Mouse (Mus musculus): ENCODE measurements around the gene Tollip. TPM values are rescaled to one million over a fixed set of nuclear protein-coding genes. Genes with fewer than 3 reads are reported as not detected.
A peak's percentile ranks its signal among the peaks of the same experiment; 100 is the strongest.

The Tollip gene
- total RNA-seq (2021) = 100 to 1,000 TPM; 142 to 160 TPM
- long read RNA-seq, experiment 1, transcript Tollip-203 (7 exons, 1,892 nt) = minor isoform, 12 of 370 reads
- long read RNA-seq, experiment 1, transcript Tollip-201 (6 exons, 3,788 nt) = major isoform, 309 of 370 reads
- long read RNA-seq, experiment 1, partial matches to known transcripts = 21 of 370 reads
- long read RNA-seq, experiment 1, other reads (novel, unspliced or antisense) = 28 of 370 reads
- long read RNA-seq, experiment 2, transcript Tollip-203 (7 exons, 1,892 nt) = minor isoform, 13 of 262 reads
- long read RNA-seq, experiment 2, transcript Tollip-201 (6 exons, 3,788 nt) = major isoform, 213 of 262 reads
- long read RNA-seq, experiment 2, partial matches to known transcripts = 16 of 262 reads
- long read RNA-seq, experiment 2, other reads (novel, unspliced or antisense) = 20 of 262 reads

DNA sequence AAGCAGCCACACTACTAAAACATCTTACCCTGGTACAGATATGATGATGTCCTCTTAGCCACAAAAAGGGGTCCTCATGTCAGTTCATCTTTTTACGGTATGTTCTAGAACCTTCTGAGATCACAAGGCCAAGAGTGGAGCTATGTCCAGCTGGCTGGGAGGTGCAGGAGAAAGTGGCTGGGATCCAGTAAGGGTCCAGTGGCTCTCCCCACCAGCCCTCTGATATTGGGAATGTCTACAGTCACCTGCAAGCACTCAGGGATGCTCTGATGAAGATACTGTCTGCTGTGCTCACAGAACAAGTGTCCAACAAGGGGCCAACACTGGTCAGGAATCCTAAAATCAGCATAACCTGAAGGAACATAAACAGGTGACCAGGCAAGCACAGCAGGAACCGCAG lies at the start of gene Tollip:
TSS of gene Tollip (minus strand) at position 101 of the 400 bp plus-strand sequence.
- DNase-seq (ENCODE audit: low spot score in 2 of 2) = no peak
- intact Hi-C loops (cut with DNase I) = no loop called here

GRCm38 (mm10) chr7:141966281-141966680 lies 48.0 kb upstream of the Tollip start:
- DNase-seq (ENCODE audit: low spot score in 2 of 2) = no peak
- intact Hi-C loops (cut with DNase I) = no loop called here

GRCm38 (mm10) chr7:141962521-141962920 lies 44.2 kb upstream of the Tollip start:
- DNase-seq (ENCODE audit: low spot score in 2 of 2) = peak; percentile 39 to 66
- intact Hi-C loops (cut with DNase I) = no loop called here

DNA sequence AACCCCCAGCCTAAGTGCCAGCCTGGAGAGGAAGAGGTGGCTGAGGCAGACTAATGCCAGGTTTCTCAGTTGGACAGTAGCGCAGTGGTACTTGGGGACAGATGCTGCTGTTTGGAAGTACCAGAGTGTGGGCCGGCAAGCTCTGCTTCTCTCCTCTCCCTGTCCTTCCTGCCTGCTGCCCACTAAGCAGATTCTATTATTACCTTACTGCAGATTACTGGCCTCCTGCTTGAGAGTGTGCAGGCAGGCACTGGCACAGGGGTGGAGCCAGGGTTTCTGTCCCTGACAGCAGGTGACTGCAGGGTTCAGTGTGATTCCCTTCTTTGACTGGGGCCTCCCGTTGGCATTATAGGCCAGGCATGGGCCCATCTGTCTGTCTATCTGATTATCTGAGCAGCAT lies 43.2 kb upstream of the Tollip start:
- no peak for DNase-seq (ENCODE audit: low spot score in 2 of 2)
- intact Hi-C loops (cut with DNase I) = no loop called here

DNA sequence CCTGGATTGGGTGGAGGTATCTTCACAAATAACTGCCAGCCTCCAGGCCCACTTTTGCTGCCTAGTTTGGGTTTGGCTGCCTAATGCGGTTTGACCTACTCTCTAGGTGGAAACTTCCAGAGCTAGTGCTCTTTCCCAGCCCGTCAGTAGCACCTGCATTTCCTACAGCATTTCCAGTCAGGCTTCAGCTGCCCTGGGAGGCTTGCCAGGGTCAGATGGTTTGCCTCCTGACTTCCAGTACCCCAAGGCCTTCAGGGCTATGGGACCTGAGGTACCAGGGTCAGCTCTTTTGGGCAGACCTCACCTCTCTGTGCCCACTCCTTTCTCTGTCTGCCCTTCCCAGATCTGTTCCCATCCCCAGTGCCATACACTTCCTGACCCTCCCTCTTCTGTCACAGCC lies 42.6 kb upstream of the Tollip start:
- DNase-seq (ENCODE audit: low spot score in 2 of 2) = no peak
- intact Hi-C loops (cut with DNase I) = no loop called here

DNA sequence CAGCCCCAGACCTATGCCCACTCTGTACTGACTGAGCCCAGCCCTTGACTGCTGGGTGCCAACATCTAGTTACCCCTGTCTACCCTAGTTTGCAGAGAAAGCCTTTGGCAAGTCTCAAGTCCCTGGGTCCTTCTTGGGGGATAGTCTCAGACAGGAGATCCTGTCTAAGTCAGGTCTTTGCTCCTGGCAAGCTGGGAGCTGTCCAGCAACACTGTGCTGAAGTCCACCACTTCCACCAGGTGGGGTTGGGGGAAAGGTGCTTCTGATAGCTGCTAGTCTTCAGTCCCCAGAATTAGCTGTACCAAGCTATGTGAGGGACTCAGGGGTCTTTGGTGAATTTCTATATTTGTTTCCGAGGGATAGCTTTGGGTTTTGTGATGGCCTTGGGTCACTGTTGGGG lies 40.8 kb upstream of the Tollip start:
- intact Hi-C loops (cut with DNase I) = loop anchor here (2.0 kb wide), 1 partner anchor 140 kb away; no protein-coding TSS in a partner anchor
- DNase-seq (ENCODE audit: low spot score in 2 of 2) = no peak

GRCm38 (mm10) chr7:141958211-141958610 lies 39.9 kb upstream of the Tollip start:
- intact Hi-C loops (cut with DNase I) = loop anchor here (2.0 kb wide), 1 partner anchor 141 kb away; no protein-coding TSS in a partner anchor

GRCm38 (mm10) chr7:141957524-141958051 lies 39.3 kb upstream of the Tollip start:
- no peak for DNase-seq (ENCODE audit: low spot score in 2 of 2)

More at GRCm38 (mm10) chr7:141958211-141958610, 39.9 kb upstream of the Tollip start:
- DNase-seq (ENCODE audit: low spot score in 2 of 2) = no peak

DNA sequence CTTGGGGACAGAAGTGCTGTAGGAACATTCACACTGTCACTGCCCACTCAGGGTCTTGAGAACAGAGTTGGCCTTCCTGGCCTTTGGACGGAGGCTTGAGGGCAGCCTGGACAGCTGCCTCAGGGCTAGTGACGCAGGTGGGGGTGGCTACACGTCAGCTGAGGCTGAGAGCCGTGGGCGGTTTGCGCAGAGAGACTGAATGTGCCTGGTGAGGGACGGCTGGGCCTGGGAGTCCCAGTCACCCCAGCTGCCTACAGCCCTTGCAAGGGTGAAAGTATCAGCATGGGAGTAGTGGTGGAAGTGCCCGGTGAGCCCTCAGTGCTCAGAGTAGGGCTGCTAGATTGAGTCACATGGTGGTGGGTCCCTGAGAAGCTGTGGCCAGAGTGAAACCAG lies 37.9 kb upstream of the Tollip start:
- intact Hi-C loops (cut with DNase I) = no loop called here
- peak; percentile 55 to 73 for DNase-seq (ENCODE audit: low spot score in 2 of 2)

More at GRCm38 (mm10) chr7:141957524-141958051, 39.3 kb upstream of the Tollip start:
- intact Hi-C loops (cut with DNase I) = loop anchor here (2.0 kb wide), 1 partner anchor 141 kb away; no protein-coding TSS in a partner anchor

GRCm38 (mm10) chr7:141955565-141956173 lies 37.4 kb upstream of the Tollip start:
- peak; percentile 52 to 65 for DNase-seq (ENCODE audit: low spot score in 2 of 2)
- intact Hi-C loops (cut with DNase I) = no loop called here

- DNase-seq (ENCODE audit: low spot score in 2 of 2) = no peak
- intact Hi-C loops (cut with DNase I) = no loop called here
Measured at GRCm38 (mm10) chr7:141953616-141954015, 35.3 kb upstream of the Tollip start.

DNA sequence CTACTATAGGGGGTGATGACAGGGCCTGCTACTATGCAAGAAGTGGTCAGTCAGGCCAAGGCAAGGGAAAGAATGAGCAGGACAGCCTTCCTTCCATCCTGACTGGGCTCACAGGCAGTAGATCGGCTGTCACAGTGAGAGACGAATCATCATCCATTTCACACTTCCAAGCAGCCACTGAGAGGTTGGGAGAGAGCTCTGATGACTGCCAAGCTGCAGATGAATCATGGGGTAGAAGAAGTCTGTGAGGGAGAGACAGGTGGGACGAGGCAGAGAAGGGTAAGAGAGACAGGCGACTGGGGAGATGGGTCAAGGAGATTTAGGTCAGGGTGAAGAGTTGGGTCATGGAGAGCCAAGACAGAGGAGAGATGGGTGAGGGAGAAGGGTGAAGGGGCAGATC lies 34.6 kb upstream of the Tollip start:
- peak in 1 of 2 experiments; percentile 47 for DNase-seq (ENCODE audit: low spot score in 2 of 2)
- intact Hi-C loops (cut with DNase I) = no loop called here

GRCm38 (mm10) chr7:141951821-141952220 lies 33.5 kb upstream of the Tollip start:
- intact Hi-C loops (cut with DNase I) = no loop called here
- DNase-seq (ENCODE audit: low spot score in 2 of 2) = no peak

DNA sequence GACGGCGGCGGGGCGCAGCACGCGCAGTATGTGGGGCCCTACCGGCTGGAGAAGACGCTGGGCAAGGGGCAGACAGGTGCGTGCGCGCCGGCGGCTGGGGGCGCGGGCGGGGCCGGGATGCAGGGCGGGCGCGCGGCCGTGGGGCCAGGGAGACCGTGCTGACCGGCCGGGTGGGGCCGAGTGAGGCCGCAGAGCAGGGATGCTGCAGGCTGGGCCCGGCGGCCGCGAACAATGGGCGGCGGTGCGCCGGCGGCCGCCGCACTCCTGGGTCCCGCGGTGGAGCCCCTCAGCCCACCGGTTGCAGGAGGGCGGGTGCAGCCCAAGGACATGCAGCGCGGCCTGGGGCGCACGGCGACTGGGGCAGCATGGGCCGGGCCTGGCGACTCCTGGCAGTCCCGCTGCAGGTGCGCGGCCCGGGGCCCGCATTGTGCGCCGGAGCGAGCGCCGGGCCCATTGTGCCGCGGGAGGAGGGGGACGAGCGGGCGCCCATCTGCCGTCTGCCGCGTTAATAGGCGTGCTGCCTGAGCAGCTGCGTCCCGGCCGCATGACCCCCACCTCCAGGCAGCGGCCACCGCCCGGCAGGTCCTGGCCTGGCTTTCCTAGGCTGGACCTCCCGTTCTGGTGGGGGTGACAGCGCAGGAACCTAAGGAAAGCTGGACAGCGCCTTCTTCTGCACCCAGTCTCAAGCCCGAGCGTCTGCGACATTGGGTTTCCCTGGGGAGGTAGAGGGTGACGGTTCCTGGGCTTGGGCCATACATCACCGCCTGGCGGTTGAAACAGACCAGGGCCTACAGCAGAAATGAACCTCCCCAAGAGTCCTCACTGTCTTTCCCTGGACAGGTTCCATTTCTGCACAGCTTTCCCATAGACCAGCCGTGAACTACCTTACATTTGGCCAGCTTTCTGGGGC lies 32.1 kb upstream of the Tollip start:
- intact Hi-C loops (cut with DNase I) = no loop called here
- peak; percentile 57 to 66 for DNase-seq (ENCODE audit: low spot score in 2 of 2)

- intact Hi-C loops (cut with DNase I) = loop anchor here (2.0 kb wide), 1 partner anchor 47 kb away; no protein-coding TSS in a partner anchor
- DNase-seq (ENCODE audit: low spot score in 2 of 2) = no peak
Measured at GRCm38 (mm10) chr7:141949799-141950103, 31.4 kb upstream of the Tollip start.

DNA sequence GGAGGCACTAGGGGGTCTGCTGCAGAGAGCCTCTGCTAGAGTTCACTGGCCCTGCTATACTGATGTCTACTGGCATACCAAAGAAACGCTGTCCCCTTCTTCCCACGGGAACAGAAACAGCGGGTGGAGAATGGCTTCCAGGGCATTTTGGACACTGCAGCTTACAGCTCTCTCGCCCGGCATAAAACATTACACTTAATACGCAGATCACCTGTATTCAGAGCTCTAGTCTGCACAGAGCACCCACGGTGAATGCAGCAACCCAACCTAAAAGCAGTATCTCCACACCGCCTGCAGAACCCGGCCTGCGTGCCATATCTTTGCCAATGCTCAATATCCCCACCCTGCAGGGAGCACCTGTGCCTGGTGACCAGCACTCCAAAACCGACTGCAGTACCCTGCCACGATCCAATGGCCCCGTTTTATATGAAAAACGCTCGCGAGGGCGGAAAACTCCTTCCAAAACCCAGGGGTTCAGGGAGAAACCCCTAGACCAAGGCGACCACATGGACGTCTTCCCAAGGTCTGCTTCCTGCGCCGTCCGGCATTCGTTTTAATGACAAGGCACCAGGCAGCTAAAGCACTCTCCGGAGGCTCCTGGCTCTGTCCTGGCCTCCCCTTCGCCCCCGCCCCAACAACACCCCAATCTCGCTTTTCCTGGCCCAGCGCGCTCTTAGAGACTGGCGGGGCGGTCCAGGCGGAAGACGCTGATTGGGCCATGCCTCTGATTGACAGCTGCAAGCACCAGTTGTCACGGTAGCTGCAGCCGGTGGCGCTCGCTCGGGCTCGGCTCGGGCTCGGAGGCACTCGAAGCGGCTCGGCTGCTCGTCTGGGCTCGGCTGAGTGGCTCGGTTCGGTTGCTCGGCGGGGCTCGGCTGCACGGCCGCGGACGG lies 30.8 kb upstream of the Tollip start, which contains the start of gene Brsk2:
TSS of gene Brsk2 (plus strand) at position 846 of the 893 bp plus-strand sequence.
- intact Hi-C loops (cut with DNase I) = loop anchor here (2.0 kb wide), 1 partner anchor 46 kb away; no protein-coding TSS in a partner anchor
- DNase-seq (ENCODE audit: low spot score in 2 of 2) = peak; percentile 98 to 99

DNA sequence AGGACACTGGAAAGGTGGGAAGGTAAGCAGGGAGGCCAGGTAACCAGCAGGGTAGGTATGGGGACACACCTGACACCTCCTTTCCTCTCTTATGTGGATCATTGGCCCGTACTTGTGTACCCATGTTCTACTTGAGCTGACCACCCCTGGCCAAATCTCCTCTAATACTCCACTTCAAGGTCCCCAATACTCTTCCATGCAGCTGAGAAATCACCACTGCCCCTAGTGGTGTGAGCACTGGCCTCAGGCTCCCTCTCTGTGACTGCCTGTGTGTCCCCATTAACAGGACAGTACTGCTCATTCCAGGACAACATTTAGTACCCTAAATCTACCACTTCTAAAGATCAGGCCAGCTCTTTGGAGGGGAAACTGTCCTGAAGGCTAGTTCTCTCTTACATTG lies 29.7 kb upstream of the Tollip start:
- no peak for DNase-seq (ENCODE audit: low spot score in 2 of 2)
- intact Hi-C loops (cut with DNase I) = loop anchor here (2.0 kb wide), 1 partner anchor 45 kb away; no protein-coding TSS in a partner anchor

- intact Hi-C loops (cut with DNase I) = no loop called here
- no peak for DNase-seq (ENCODE audit: low spot score in 2 of 2)
Measured at GRCm38 (mm10) chr7:141947512-141947911, 29.2 kb upstream of the Tollip start.
